Mouse (Mus musculus): Measurements from ENCODE around the gene Fah. TPM values are rescaled to one million over a fixed set of nuclear protein-coding genes. Genes with fewer than 3 reads are reported as not detected.

Gene Fah
- total and polyA plus RNA-seq, 2 experiments from 2014 or later: 13.5 to 18.0 TPM

GRCm38 (mm10) chr7:84578841-84579240 is 27.7 kb downstream of the Fah start:
- H3K4me3 ChIP-seq (ENCODE audit: low read depth, low read length): no peak overlapping the region
- H3K36me3 ChIP-seq (ENCODE audit: insufficient read depth, low read length): no peaks in the 10 kb centered on the region
- no peaks in the 10 kb centered on the region for H3K9me3 ChIP-seq (ENCODE audit: low read length)
- ATAC-seq (ENCODE audit: low FRiP score) (no peak), DNase-seq (ENCODE audit: low spot score) (no peak)
- no peak overlapping the region for H3K9ac ChIP-seq (replicated peaks; ENCODE audit: low read length, poor library complexity, severe bottlenecking)
- no peak overlapping the region for H3K27ac ChIP-seq (ENCODE audit: low read depth, low read length)
- WGBS: 100% methylated on average over 1 of the region's 1 CpGs
- no peak for TF ChIP-seq CTCF (IDR thresholded peaks at IDR 0.05)
- no peaks in the 10 kb centered on the region for H3K4me1 ChIP-seq (ENCODE audit: insufficient read depth, low read length)
- no peak overlapping the region for H3K4me2 ChIP-seq (ENCODE audit: low read depth, low read length, poor library complexity, severe bottlenecking)
- no peaks in the 10 kb centered on the region for H3K27me3 ChIP-seq (ENCODE audit: insufficient read depth, low read length)

- Histone ChIP-seq H3K27me3 (ENCODE audit: insufficient read depth, low read length) (no peaks in the 10 kb centered on the region), H3K27ac (ENCODE audit: low read depth, low read length) (no peak overlapping the region), H3K4me3 (ENCODE audit: low read depth, low read length) (no peak overlapping the region), H3K9ac (replicated peaks; ENCODE audit: low read length, poor library complexity, severe bottlenecking) (no peak overlapping the region), H3K4me1 (ENCODE audit: insufficient read depth, low read length) (no peaks in the 10 kb centered on the region), H3K4me2 (ENCODE audit: low read depth, low read length, poor library complexity, severe bottlenecking) (no peak overlapping the region), H3K36me3 (ENCODE audit: insufficient read depth, low read length) (no peaks in the 10 kb centered on the region), H3K9me3 (ENCODE audit: low read length) (no peaks in the 10 kb centered on the region)
- WGBS: 81% methylated on average over 2 of the region's 2 CpGs
- ATAC-seq (ENCODE audit: low FRiP score) (no peak), DNase-seq (ENCODE audit: low spot score) (no peak)
- TF ChIP-seq CTCF (IDR thresholded peaks at IDR 0.05): no peak
These were observed 29.5 kb downstream of the Fah start for GRCm38 (mm10) chr7:84577034-84577433.

GRCm38 (mm10) chr7:84566200-84566599 is 40.3 kb downstream of the Fah start:
- Histone ChIP-seq H3K9me3 (ENCODE audit: low read length) (no peaks in the 10 kb centered on the region), H3K4me1 (ENCODE audit: insufficient read depth, low read length) (no peaks in the 10 kb centered on the region), H3K4me2 (ENCODE audit: low read depth, low read length, poor library complexity, severe bottlenecking) (no peak overlapping the region), H3K36me3 (ENCODE audit: insufficient read depth, low read length) (no peaks in the 10 kb centered on the region), H3K4me3 (ENCODE audit: low read depth, low read length) (no peak overlapping the region), H3K9ac (replicated peaks; ENCODE audit: low read length, poor library complexity, severe bottlenecking) (no peak overlapping the region), H3K27me3 (ENCODE audit: insufficient read depth, low read length) (no peaks in the 10 kb centered on the region), H3K27ac (ENCODE audit: low read depth, low read length) (no peak overlapping the region)
- DNase-seq (ENCODE audit: low spot score) (peak; percentile 14), ATAC-seq (ENCODE audit: low FRiP score) (no peak)
- 68% methylated on average over 6 of the region's 6 CpGs for WGBS
- TF ChIP-seq CTCF (IDR thresholded peaks at IDR 0.05): no peak

DNA sequence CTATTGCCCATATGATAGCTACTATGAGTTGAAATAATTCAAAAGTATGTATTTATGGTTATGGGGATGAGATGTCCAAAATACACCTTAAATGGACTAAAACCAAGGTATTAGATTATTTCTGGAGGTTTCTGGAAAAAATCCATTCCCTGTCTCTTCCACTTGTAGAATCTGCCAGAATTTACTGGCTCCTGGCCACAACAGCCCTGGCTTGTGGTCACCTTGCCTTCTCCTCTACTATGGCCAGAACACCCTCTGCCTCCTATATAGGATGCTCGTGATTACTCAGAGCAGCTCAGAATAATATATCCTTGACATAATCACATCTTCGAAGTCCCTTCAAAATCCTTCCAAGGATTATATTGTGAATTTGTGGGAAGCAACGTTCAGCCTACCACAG is 42.3 kb downstream of the Fah start:
- Histone ChIP-seq H3K4me3 (ENCODE audit: low read depth, low read length) (no peak overlapping the region), H3K4me1 (ENCODE audit: insufficient read depth, low read length) (no peaks in the 10 kb centered on the region), H3K27ac (ENCODE audit: low read depth, low read length) (no peak overlapping the region), H3K9me3 (ENCODE audit: low read length) (no peaks in the 10 kb centered on the region), H3K9ac (replicated peaks; ENCODE audit: low read length, poor library complexity, severe bottlenecking) (no peak overlapping the region), H3K27me3 (ENCODE audit: insufficient read depth, low read length) (no peaks in the 10 kb centered on the region), H3K36me3 (ENCODE audit: insufficient read depth, low read length) (no peaks in the 10 kb centered on the region), H3K4me2 (ENCODE audit: low read depth, low read length, poor library complexity, severe bottlenecking) (no peak overlapping the region)
- ATAC-seq (ENCODE audit: low FRiP score) (no peak), DNase-seq (ENCODE audit: low spot score) (no peak)
- no peak for TF ChIP-seq CTCF (IDR thresholded peaks at IDR 0.05)
- WGBS: 83% methylated on average over 3 of the region's 3 CpGs

DNA sequence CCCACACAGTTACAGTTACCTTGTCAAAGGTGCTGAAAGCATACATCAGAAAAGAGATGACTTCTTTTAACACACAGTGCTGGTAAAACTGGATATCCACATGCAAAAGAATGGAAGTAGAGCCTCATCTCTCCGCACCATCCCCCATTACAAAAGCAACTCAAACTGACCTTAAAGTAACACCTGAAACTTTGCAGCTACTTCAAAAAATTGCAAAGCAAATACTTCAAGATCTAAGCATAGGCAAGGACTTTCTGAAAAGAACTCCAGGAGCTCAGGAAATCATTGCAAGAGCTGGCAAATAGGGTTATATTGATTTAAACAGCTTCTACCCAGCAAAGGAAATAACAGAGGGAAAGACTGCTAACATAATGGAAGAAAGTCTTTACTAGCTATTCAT is 46.0 kb downstream of the Fah start:
- TF ChIP-seq CTCF (IDR thresholded peaks at IDR 0.05): no peak
- no peaks in the 10 kb centered on the region for H3K36me3 ChIP-seq (ENCODE audit: insufficient read depth, low read length)
- no peak overlapping the region for H3K27ac ChIP-seq (ENCODE audit: low read depth, low read length)
- H3K27me3 ChIP-seq (ENCODE audit: insufficient read depth, low read length): no peaks in the 10 kb centered on the region
- 97% methylated on average over 1 of the region's 1 CpGs for WGBS
- H3K4me3 ChIP-seq (ENCODE audit: low read depth, low read length): no peak overlapping the region
- H3K9ac ChIP-seq (replicated peaks; ENCODE audit: low read length, poor library complexity, severe bottlenecking): no peak overlapping the region
- no peak for ATAC-seq (ENCODE audit: low FRiP score)
- H3K4me2 ChIP-seq (ENCODE audit: low read depth, low read length, poor library complexity, severe bottlenecking): no peak overlapping the region
- H3K4me1 ChIP-seq (ENCODE audit: insufficient read depth, low read length): no peaks in the 10 kb centered on the region
- no peak for DNase-seq (ENCODE audit: low spot score)
- H3K9me3 ChIP-seq (ENCODE audit: low read length): no peaks in the 10 kb centered on the region

- H3K4me3 ChIP-seq (ENCODE audit: low read depth, low read length): no peak overlapping the region
These were observed 49.2 kb downstream of the Fah start for GRCm38 (mm10) chr7:84557332-84557731.

More at GRCm38 (mm10) chr7:84557332-84557731, 49.2 kb downstream of the Fah start:
- no peaks in the 10 kb centered on the region for H3K27me3 ChIP-seq (ENCODE audit: insufficient read depth, low read length)
- TF ChIP-seq CTCF (IDR thresholded peaks at IDR 0.05): no peak
- DNase-seq (ENCODE audit: low spot score) (no peak), ATAC-seq (ENCODE audit: low FRiP score) (no peak)
- no peak overlapping the region for H3K27ac ChIP-seq (ENCODE audit: low read depth, low read length)
- 74% methylated on average over 3 of the region's 3 CpGs for WGBS
- H3K9me3 ChIP-seq (ENCODE audit: low read length): no peaks in the 10 kb centered on the region
- H3K4me1 ChIP-seq (ENCODE audit: insufficient read depth, low read length): no peaks in the 10 kb centered on the region
- no peak overlapping the region for H3K4me2 ChIP-seq (ENCODE audit: low read depth, low read length, poor library complexity, severe bottlenecking)
- no peak overlapping the region for H3K9ac ChIP-seq (replicated peaks; ENCODE audit: low read length, poor library complexity, severe bottlenecking)
- H3K36me3 ChIP-seq (ENCODE audit: insufficient read depth, low read length): no peaks in the 10 kb centered on the region

Measured in midbrain, postnatal 0 days (tissue).